Mouse (Mus musculus) forebrain, embryonic 11.5 days (tissue): ENCODE results near the gene Yju2. TPM values are rescaled to one million over a fixed set of nuclear protein-coding genes. Genes with fewer than 3 reads are reported as not detected.

Experiments
- ATAC-seq: fragments of 200-750 bp; cut with Nextera tagmentation; replicated peaks from 2 replicates; pipeline ENCODE4 v1.8.0; 2017; ENCODE audit warnings: moderate TSS enrichment; ENCODE audit not compliant: low FRiP score
- DNase-seq: peaks from one replicate; pipeline ENCODE4 v3.0.0-alpha.2; 2017; ENCODE audit warnings: low spot score
- H3K27ac ChIP-seq: fragments of 300-500 bp; sonication (generic); 2 replicates; pipeline ENCODE4 v1.5.1; 2014; ENCODE audit warnings: low read depth, low read length
- H3K27me3 ChIP-seq: fragments of 300-500 bp; sonication (generic); 2 replicates; pipeline ENCODE4 v1.6.1; 2014; ENCODE audit warnings: mild to moderate bottlenecking, low read length, mixed read lengths; ENCODE audit not compliant: control insufficient read depth, insufficient read depth
- H3K36me3 ChIP-seq: fragments of 300-500 bp; sonication (generic); 2 replicates; pipeline ENCODE4 v1.6.1; 2014; ENCODE audit warnings: mild to moderate bottlenecking, low read length, moderate library complexity, mixed read lengths; ENCODE audit not compliant: control insufficient read depth, insufficient read depth
- H3K4me1 ChIP-seq: fragments of 300-500 bp; sonication (generic); replicated peaks from 2 replicates; pipeline ENCODE4 v1.6.1; 2014; ENCODE audit warnings: low read length, mixed read lengths; ENCODE audit not compliant: control insufficient read depth, insufficient read depth
- H3K4me2 ChIP-seq: fragments of 300-500 bp; sonication (generic); 2 replicates; pipeline ENCODE4 v1.6.1; 2014; ENCODE audit warnings: low read depth, mild to moderate bottlenecking, low read length, moderate library complexity, mixed read lengths; ENCODE audit not compliant: severe bottlenecking
- H3K4me3 ChIP-seq: fragments of 300-500 bp; sonication (generic); 2 replicates; pipeline ENCODE4 v1.5.1; 2014; ENCODE audit warnings: low read depth, low read length
- H3K9ac ChIP-seq: fragments of 300-500 bp; sonication (generic); 2 replicates; pipeline ENCODE4 v1.6.1; 2014; ENCODE audit warnings: low read length
- H3K9me3 ChIP-seq: fragments of 300-500 bp; sonication (generic); 2 replicates; pipeline ENCODE4 v1.6.1; 2016; ENCODE audit warnings: low read length, mixed read lengths; ENCODE audit not compliant: control insufficient read depth
- WGBS: fragments of 180-500 bp; shearing (Covaris S2); extraction: QIAGEN DNeasy Blood & Tissue Kit; methylation state at CpG from one replicate; pipeline ENCODE4 v1.1.7; 2014; 5-methylcytosine and 5-hydroxymethylcytosine counted together
- polyA plus RNA-seq: library from polyadenylated mRNA; unstranded; fragments of >200 nt; fragmentation: Nextera tagmentation; extraction: Ambion mirVana; gene quantifications from 2 replicates; pipeline ENCODE4 v1.2.1, GENCODE M21; 2014

Gene Yju2
- polyA plus RNA-seq, 1 experiment from 2014 or later, result 27.4 TPM

DNA sequence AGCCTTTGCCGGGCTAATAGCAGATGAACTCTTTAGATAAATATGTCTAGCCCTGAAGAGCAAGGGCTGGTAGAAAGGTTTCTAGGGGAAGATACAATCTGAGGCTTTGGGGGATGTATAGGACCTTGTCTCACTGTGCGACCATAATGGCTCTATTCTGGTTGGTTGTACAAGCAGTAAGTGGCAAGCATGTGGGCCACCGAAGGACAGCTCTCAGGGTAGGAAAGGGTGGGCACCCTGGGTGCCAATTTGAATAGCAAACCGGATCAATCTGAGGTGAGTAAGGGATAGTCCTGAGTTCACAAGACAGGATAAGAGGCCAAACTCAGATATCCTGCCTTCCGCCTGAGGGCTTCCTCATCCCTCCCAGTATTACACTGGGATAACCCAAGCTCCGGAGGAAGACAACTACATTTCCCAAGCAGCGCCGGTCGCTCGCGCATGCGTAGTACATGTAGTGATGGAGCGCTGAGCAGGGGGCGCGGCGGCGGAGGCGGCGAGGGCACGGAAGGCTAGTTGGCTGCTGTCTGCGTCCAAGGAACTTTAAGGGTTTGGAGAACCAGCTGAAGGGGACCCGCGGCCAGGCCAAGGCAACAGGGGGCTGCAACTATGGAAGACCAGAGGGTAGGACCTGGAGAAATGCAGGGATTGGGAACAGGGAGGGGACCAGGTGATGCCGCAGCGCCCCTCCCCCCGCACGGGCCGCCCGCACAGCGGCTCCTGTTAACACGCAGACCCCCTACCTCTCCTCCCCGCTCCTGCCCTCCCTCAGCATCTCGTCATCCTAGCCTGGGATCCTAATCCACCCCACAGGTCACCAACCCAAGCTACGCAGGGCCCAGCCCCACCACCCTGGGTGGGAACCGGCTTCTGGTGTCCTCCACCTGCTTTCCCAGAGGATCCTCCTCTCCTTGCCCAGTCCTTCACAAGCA, 27.4 kb downstream of the Yju2 start, which contains the start of gene Fsd1:
Gene Fsd1 (plus strand): TSS at position 480 of the 932 bp plus-strand sequence.
- H3K27ac ChIP-seq, result no peak within 1 kb of the TSS
- WGBS, result 8% methylated on average over 35 of the region's 35 CpGs
- DNase-seq, result peak; percentile 92

DNA sequence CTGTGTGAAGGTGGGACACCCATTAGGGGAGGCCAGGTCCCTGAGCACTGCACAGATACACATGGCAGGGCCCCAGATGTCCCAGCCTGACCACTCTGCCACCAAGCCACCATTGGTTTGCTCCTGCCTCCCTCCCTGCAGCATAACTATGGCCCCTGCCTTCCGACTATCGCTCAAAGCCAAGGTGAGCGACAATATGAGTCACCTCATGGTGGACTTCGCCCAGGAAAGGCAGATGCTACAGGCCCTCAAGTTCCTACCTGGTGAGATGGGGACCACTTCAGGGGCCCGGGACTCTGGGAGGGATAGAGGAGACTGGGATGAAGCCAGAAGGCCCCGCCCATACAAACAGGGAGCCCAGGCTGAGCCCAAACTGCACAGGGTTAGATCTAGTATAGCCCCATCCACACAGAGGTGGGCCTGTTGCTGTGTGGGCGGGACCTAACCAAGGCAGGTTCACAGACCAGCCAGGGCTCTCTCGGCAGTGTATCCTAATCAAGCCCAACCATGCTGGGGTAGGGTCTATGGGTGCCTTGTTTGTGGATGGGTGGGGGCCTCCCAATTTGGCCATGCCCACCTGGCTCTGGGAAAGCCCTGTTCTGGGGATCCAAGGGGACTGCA, 31.5 kb downstream of the Yju2 start:
- H3K27me3 ChIP-seq, result no peaks in the 10 kb centered on the region
- no peak for ATAC-seq
- H3K9me3 ChIP-seq, result no peaks in the 10 kb centered on the region
- no peak overlapping the region for H3K9ac ChIP-seq
- DNase-seq, result no peak
- H3K27ac ChIP-seq, result no peak overlapping the region
- no peaks in the 10 kb centered on the region for H3K4me1 ChIP-seq
- H3K4me2 ChIP-seq, result no peak overlapping the region
- no peaks in the 10 kb centered on the region for H3K36me3 ChIP-seq
- WGBS, result 85% methylated on average over 8 of the region's 8 CpGs
- no peak overlapping the region for H3K4me3 ChIP-seq

More for the DNA sequence above, 27.4 kb downstream of the Yju2 start, which contains the start of gene Fsd1:
- Histone ChIP-seq H3K36me3 (no peaks in the 10 kb centered on the region), H3K4me3 (peak within 1 kb of the TSS; percentile 57), H3K9ac (peak within 1 kb of the TSS; percentile 71), H3K27me3 (no peaks in the 10 kb centered on the region), H3K4me1 (no peaks in the 10 kb centered on the region), H3K4me2 (peak within 1 kb of the TSS; percentile 77), H3K9me3 (no peaks in the 10 kb centered on the region)
- peak; percentile 92 for ATAC-seq

DNA sequence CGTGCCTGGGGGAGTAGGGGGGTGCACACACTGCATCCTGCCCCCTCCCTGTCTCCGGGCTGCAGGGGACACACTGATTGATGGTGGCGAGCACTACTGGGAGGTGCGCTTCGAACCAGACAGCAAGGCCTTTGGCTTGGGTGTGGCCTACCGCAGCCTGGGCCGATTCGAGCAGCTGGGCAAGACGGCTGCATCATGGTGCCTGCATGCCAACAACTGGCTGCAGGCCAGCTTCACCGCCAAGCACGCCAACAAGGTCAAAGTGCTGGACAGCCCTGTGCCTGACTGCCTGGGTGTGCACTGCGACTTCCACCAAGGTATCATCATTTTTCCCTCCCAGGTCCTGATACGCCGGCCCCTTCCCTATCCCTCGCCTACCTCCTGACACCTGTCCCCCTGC, 37.1 kb downstream of the Yju2 start:
- 90% methylated on average over 15 of the region's 15 CpGs for WGBS
- no peak for ATAC-seq
- H3K4me3 ChIP-seq, result no peak overlapping the region

GRCm38 (mm10) chr17:55999794-56000499, 41.0 kb downstream of the Yju2 start:
- no peaks in the 10 kb centered on the region; the same call in 1 of the 2 replicates for H3K36me3 ChIP-seq
- peak; percentile 39; the same call in 1 of the 2 replicates for ATAC-seq

More for the DNA sequence above, 37.1 kb downstream of the Yju2 start:
- H3K27ac ChIP-seq, result no peak overlapping the region
- H3K9ac ChIP-seq, result no peak overlapping the region
- DNase-seq, result no peak
- H3K27me3 ChIP-seq, result peaks cover 5% of the 10 kb centered on the region; the same call in 1 of the 2 replicates
- H3K4me2 ChIP-seq, result no peak overlapping the region
- no peaks in the 10 kb centered on the region; the same call in 1 of the 2 replicates for H3K9me3 ChIP-seq
- H3K36me3 ChIP-seq, result no peaks in the 10 kb centered on the region; the same call in 1 of the 2 replicates
- H3K4me1 ChIP-seq, result 0 out of 2 replicates have a peak, but pooled peaks cover 2% of the 10 kb centered on the region

GRCm38 (mm10) chr17:56003000-56003399, 44.1 kb downstream of the Yju2 start:
- Histone ChIP-seq H3K27me3 (peaks cover 5% of the 10 kb centered on the region; the same call in 1 of the 2 replicates), H3K4me3 (no peak overlapping the region), H3K9ac (no peak overlapping the region), H3K27ac (no peak overlapping the region), H3K36me3 (no peaks in the 10 kb centered on the region), H3K9me3 (no peaks in the 10 kb centered on the region; the same call in 1 of the 2 replicates), H3K4me2 (no peak overlapping the region), H3K4me1 (0 out of 2 replicates have a peak, but pooled peaks cover 2% of the 10 kb centered on the region)
- DNase-seq, result no peak
- ATAC-seq, result no peak
- 90% methylated on average over 3 of the region's 3 CpGs for WGBS

More at GRCm38 (mm10) chr17:55999794-56000499, 41.0 kb downstream of the Yju2 start:
- 0 out of 2 replicates have a peak, but pooled peaks cover 2% of the 10 kb centered on the region for H3K4me1 ChIP-seq
- peaks cover 5% of the 10 kb centered on the region; the same call in 1 of the 2 replicates for H3K27me3 ChIP-seq
- H3K4me3 ChIP-seq, result peak overlapping the region; percentile 7; the same call in 1 of the 2 replicates
- H3K9me3 ChIP-seq, result no peaks in the 10 kb centered on the region; the same call in 1 of the 2 replicates
- peak overlapping the region; percentile 37; the same call in 1 of the 2 replicates for H3K4me2 ChIP-seq
- 6% methylated on average over 30 of the region's 30 CpGs for WGBS
- H3K27ac ChIP-seq, result no peak overlapping the region
- no peak overlapping the region for H3K9ac ChIP-seq
- DNase-seq, result no peak

- Histone ChIP-seq H3K4me2 (no peak within 1 kb of the TSS), H3K27me3 (0 out of 2 replicates have a peak, but pooled peaks cover 2% of the 10 kb centered on the region), H3K4me1 (peaks cover 7% of the 10 kb centered on the region; the same call in 1 of the 2 replicates), H3K9me3 (no peaks in the 10 kb centered on the region; the same call in 1 of the 2 replicates), H3K36me3 (no peaks in the 10 kb centered on the region), H3K9ac (no peak within 1 kb of the TSS), H3K4me3 (no peak within 1 kb of the TSS), H3K27ac (no peak within 1 kb of the TSS)
- 59% methylated on average over 13 of the region's 13 CpGs for WGBS
- DNase-seq (peak; percentile 73), ATAC-seq (no peak)
Observed at GRCm38 (mm10) chr17:56005415-56006061, 46.6 kb downstream of the Yju2 start, which contains the start of the genes Stap2 and Mpnd. Gene Stap2 (minus strand): TSS chr17:56005584. Gene Mpnd (plus strand): TSS chr17:56005711.

DNA sequence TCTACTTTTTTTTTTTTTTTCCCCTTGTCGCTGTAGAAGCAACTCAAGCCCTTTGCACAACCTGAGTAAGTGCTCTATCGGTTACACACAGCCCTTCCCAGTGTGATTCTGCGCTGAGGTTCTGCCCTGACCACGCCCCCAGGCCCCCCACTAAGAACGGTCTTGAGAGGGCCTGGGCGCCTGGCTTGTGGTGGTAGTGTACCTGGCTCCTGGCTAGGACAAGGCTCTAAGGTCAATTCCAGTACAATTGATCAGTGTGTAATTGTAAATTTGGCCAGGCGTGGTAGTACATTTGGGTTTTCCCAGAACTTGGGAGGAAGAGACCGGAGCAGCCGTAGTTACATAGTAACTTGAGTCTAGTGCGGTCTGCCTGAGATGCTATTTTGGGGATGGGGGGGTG, 48.1 kb downstream of the Yju2 start:
- Histone ChIP-seq H3K27me3 (no peaks in the 10 kb centered on the region), H3K9ac (no peak overlapping the region), H3K4me2 (no peak overlapping the region), H3K4me1 (peaks cover 8% of the 10 kb centered on the region; the same call in 1 of the 2 replicates), H3K27ac (no peak overlapping the region), H3K36me3 (peaks cover 3% of the 10 kb centered on the region; the same call in 1 of the 2 replicates), H3K9me3 (no peaks in the 10 kb centered on the region), H3K4me3 (no peak overlapping the region)
- WGBS, result 46% methylated on average over 10 of the region's 10 CpGs
- no peak for DNase-seq
- no peak for ATAC-seq
